Mouse (Mus musculus): ENCODE results near the gene Rhbdl1. TPM values are rescaled to one million over a fixed set of nuclear protein-coding genes. Genes with fewer than 3 reads are reported as not detected.

The Rhbdl1 gene
- total and polyA plus RNA-seq, 2 experiments: 0.74 to 5.5 TPM

- H3K79me2 ChIP-seq (ENCODE audit: control insufficient read depth, insufficient read depth, low read length): peaks cover 17% of the 10 kb centered on the region
- DNase-seq (ENCODE audit: extremely low read depth, low read depth, low spot score): no peak
- peak overlapping the region; percentile 64 for H3K4me3 ChIP-seq (ENCODE audit: insufficient read depth, low read depth, low read length)
- WGBS: 26% methylated on average over 8 of the region's 8 CpGs
- peaks cover 27% of the 10 kb centered on the region for H3K4me1 ChIP-seq (ENCODE audit: control insufficient read depth, insufficient read depth, low read length)
- TF ChIP-seq CTCF (IDR thresholded peaks at IDR 0.05; ENCODE audit: low read depth, low read length) (no peak), POLR2A (IDR thresholded peaks at IDR 0.05; ENCODE audit: extremely low read depth, insufficient read depth, low read length) (no peak)
- H3K36me3 ChIP-seq (ENCODE audit: control insufficient read depth, insufficient read depth, low read length): 0 out of 2 replicates have a peak, but pooled peaks cover 4% of the 10 kb centered on the region
- H3K27ac ChIP-seq (replicated peaks; ENCODE audit: insufficient read depth, low read depth, low read length): peak overlapping the region; percentile 69
- peak overlapping the region; percentile 78 for H3K9ac ChIP-seq (ENCODE audit: low read depth, low read length)
- no peaks in the 10 kb centered on the region for H3K27me3 ChIP-seq (ENCODE audit: control insufficient read depth, insufficient read depth, low read length)
Observed at GRCm38 (mm10) chr17:25829558-25830017, 7.5 kb downstream of the Rhbdl1 start.

- Histone ChIP-seq H3K36me3 (ENCODE audit: control insufficient read depth, insufficient read depth, low read length) (0 out of 2 replicates have a peak, but pooled peaks cover 4% of the 10 kb centered on the region), H3K4me1 (ENCODE audit: control insufficient read depth, insufficient read depth, low read length) (peaks cover 31% of the 10 kb centered on the region), H3K79me2 (ENCODE audit: control insufficient read depth, insufficient read depth, low read length) (peaks cover 22% of the 10 kb centered on the region), H3K27me3 (ENCODE audit: control insufficient read depth, insufficient read depth, low read length) (no peaks in the 10 kb centered on the region), H3K27ac (replicated peaks; ENCODE audit: insufficient read depth, low read depth, low read length) (peak within 1 kb of the TSS; percentile 69), H3K4me3 (ENCODE audit: insufficient read depth, low read depth, low read length) (peak within 1 kb of the TSS; percentile 64), H3K9ac (ENCODE audit: low read depth, low read length) (peak within 1 kb of the TSS; percentile 78)
- peak; percentile 81 for DNase-seq (ENCODE audit: extremely low read depth, low read depth, low spot score)
- TF ChIP-seq POLR2A (IDR thresholded peaks at IDR 0.05; ENCODE audit: extremely low read depth, insufficient read depth, low read length) (peak; percentile 50; the same call in 1 of the 2 replicates), CTCF (IDR thresholded peaks at IDR 0.05; ENCODE audit: low read depth, low read length) (peak; percentile 44; the same call in 1 of the 2 replicates)
- WGBS: under 1% methylated on average over 32 of the region's 32 CpGs
Observed at GRCm38 (mm10) chr17:25828712-25829557, 8.2 kb downstream of the Rhbdl1 start, which contains the start of gene Jmjd8. Jmjd8 (plus strand) TSS chr17:25828867.

GRCm38 (mm10) chr17:25828223-25828594 is 8.9 kb downstream of the Rhbdl1 start:
- Histone ChIP-seq H3K79me2 (ENCODE audit: control insufficient read depth, insufficient read depth, low read length) (peaks cover 25% of the 10 kb centered on the region), H3K27ac (replicated peaks; ENCODE audit: insufficient read depth, low read depth, low read length) (no peak overlapping the region)
- WGBS: 90% methylated on average over 8 of the region's 8 CpGs

GRCm38 (mm10) chr17:25827546-25828222 is 9.4 kb downstream of the Rhbdl1 start:
- TF ChIP-seq CTCF (IDR thresholded peaks at IDR 0.05; ENCODE audit: low read depth, low read length) (no peak), POLR2A (IDR thresholded peaks at IDR 0.05; ENCODE audit: extremely low read depth, insufficient read depth, low read length) (no peak)
- 0 out of 2 replicates have a peak, but pooled peaks cover 4% of the 10 kb centered on the region for H3K36me3 ChIP-seq (ENCODE audit: control insufficient read depth, insufficient read depth, low read length)
- no peak overlapping the region for H3K9ac ChIP-seq (ENCODE audit: low read depth, low read length)
- peaks cover 25% of the 10 kb centered on the region for H3K79me2 ChIP-seq (ENCODE audit: control insufficient read depth, insufficient read depth, low read length)
- no peak for DNase-seq (ENCODE audit: extremely low read depth, low read depth, low spot score)
- peaks cover 31% of the 10 kb centered on the region for H3K4me1 ChIP-seq (ENCODE audit: control insufficient read depth, insufficient read depth, low read length)
- 94% methylated on average over 22 of the region's 22 CpGs for WGBS
- H3K4me3 ChIP-seq (ENCODE audit: insufficient read depth, low read depth, low read length): no peak overlapping the region
- no peak overlapping the region for H3K27ac ChIP-seq (replicated peaks; ENCODE audit: insufficient read depth, low read depth, low read length)
- no peaks in the 10 kb centered on the region for H3K27me3 ChIP-seq (ENCODE audit: control insufficient read depth, insufficient read depth, low read length)

More at GRCm38 (mm10) chr17:25828223-25828594, 8.9 kb downstream of the Rhbdl1 start:
- H3K4me1 ChIP-seq (ENCODE audit: control insufficient read depth, insufficient read depth, low read length): peaks cover 31% of the 10 kb centered on the region
- TF ChIP-seq POLR2A (IDR thresholded peaks at IDR 0.05; ENCODE audit: extremely low read depth, insufficient read depth, low read length): no peak
- no peak for TF ChIP-seq CTCF (IDR thresholded peaks at IDR 0.05; ENCODE audit: low read depth, low read length)
- 0 out of 2 replicates have a peak, but pooled peaks cover 4% of the 10 kb centered on the region for H3K36me3 ChIP-seq (ENCODE audit: control insufficient read depth, insufficient read depth, low read length)
- DNase-seq (ENCODE audit: extremely low read depth, low read depth, low spot score): no peak
- no peak overlapping the region for H3K4me3 ChIP-seq (ENCODE audit: insufficient read depth, low read depth, low read length)
- no peaks in the 10 kb centered on the region for H3K27me3 ChIP-seq (ENCODE audit: control insufficient read depth, insufficient read depth, low read length)
- H3K9ac ChIP-seq (ENCODE audit: low read depth, low read length): no peak overlapping the region

GRCm38 (mm10) chr17:25827011-25827410 is 10.1 kb downstream of the Rhbdl1 start:
- H3K9ac ChIP-seq (ENCODE audit: low read depth, low read length): no peak overlapping the region
- no peak for DNase-seq (ENCODE audit: extremely low read depth, low read depth, low spot score)
- H3K27ac ChIP-seq (replicated peaks; ENCODE audit: insufficient read depth, low read depth, low read length): no peak overlapping the region
- no peaks in the 10 kb centered on the region for H3K27me3 ChIP-seq (ENCODE audit: control insufficient read depth, insufficient read depth, low read length)
- peaks cover 31% of the 10 kb centered on the region for H3K4me1 ChIP-seq (ENCODE audit: control insufficient read depth, insufficient read depth, low read length)
- H3K36me3 ChIP-seq (ENCODE audit: control insufficient read depth, insufficient read depth, low read length): 0 out of 2 replicates have a peak, but pooled peaks cover 4% of the 10 kb centered on the region
- 96% methylated on average over 13 of the region's 13 CpGs for WGBS
- TF ChIP-seq POLR2A (IDR thresholded peaks at IDR 0.05; ENCODE audit: extremely low read depth, insufficient read depth, low read length) (no peak), CTCF (IDR thresholded peaks at IDR 0.05; ENCODE audit: low read depth, low read length) (no peak)
- H3K4me3 ChIP-seq (ENCODE audit: insufficient read depth, low read depth, low read length): no peak overlapping the region
- H3K79me2 ChIP-seq (ENCODE audit: control insufficient read depth, insufficient read depth, low read length): peaks cover 25% of the 10 kb centered on the region

Measured in liver, adult 2 months (tissue).